Mouse (Mus musculus) limb, embryonic 14.5 days (tissue): ENCODE measurements at regions not wholly inside any gene's neighbourhood (a gene's known extent, or its start where the extent isn't known, plus 50 kb on each side); places are given as distances from the start of the nearest gene placed in this dataset.

Experiments
- ATAC-seq: fragments of 200-750 bp; cut with Nextera tagmentation; 2 replicates; pipeline ENCODE4 v1.8.0; 2017; ENCODE audit warnings: low read depth, moderate number of reproducible peaks, moderate TSS enrichment; ENCODE audit not compliant: low FRiP score
- DNase-seq: peaks from one replicate; pipeline ENCODE4 v3.0.0-alpha.2; 2015; ENCODE audit warnings: low spot score
- H3K27ac ChIP-seq: fragments of 300-500 bp; sonication (generic); replicated peaks from 2 replicates; pipeline ENCODE4 v1.5.1; 2014; ENCODE audit warnings: low read depth, mild to moderate bottlenecking, low read length, moderate library complexity, mixed read lengths
- H3K27me3 ChIP-seq: fragments of 300-500 bp; sonication (generic); 2 replicates; pipeline ENCODE4 v1.6.1; 2014; ENCODE audit warnings: low read length, mixed read lengths; ENCODE audit not compliant: control insufficient read depth, insufficient read depth
- H3K36me3 ChIP-seq: fragments of 300-500 bp; sonication (generic); 2 replicates; pipeline ENCODE4 v1.6.1; 2014; ENCODE audit warnings: mild to moderate bottlenecking, low read length, moderate library complexity, mixed read lengths; ENCODE audit not compliant: control insufficient read depth, insufficient read depth
- H3K4me1 ChIP-seq: fragments of 300-500 bp; sonication (generic); 2 replicates; pipeline ENCODE4 v1.6.1; 2014; ENCODE audit warnings: antibody characterized with exemption, low read length, mixed read lengths; ENCODE audit not compliant: control insufficient read depth, insufficient read depth
- H3K4me2 ChIP-seq: fragments of 300-500 bp; sonication (generic); replicated peaks from 2 replicates; pipeline ENCODE4 v1.6.1; 2014; ENCODE audit warnings: low read depth, mild to moderate bottlenecking, low read length, moderate library complexity; ENCODE audit not compliant: severe bottlenecking
- H3K4me3 ChIP-seq: fragments of 300-500 bp; sonication (generic); replicated peaks from 2 replicates; pipeline ENCODE4 v1.5.1; 2014; ENCODE audit warnings: low read length
- H3K9ac ChIP-seq: fragments of 300-500 bp; sonication (generic); 2 replicates; pipeline ENCODE4 v1.6.1; 2014; ENCODE audit warnings: mild to moderate bottlenecking, low read depth, low read length, moderate library complexity; ENCODE audit not compliant: severe bottlenecking
- H3K9me3 ChIP-seq: fragments of 300-500 bp; sonication (generic); 2 replicates; pipeline ENCODE4 v1.6.1; 2016; ENCODE audit warnings: low read length; ENCODE audit not compliant: control insufficient read depth
- POLR2A ChIP-seq: fragments of 200-500 bp; IDR thresholded peaks from 2 replicates; pipeline ENCODE4 v1.8.0; 2012; ENCODE audit warnings: inconsistent platforms, mild to moderate bottlenecking, moderate library complexity, borderline replicate concordance; ENCODE audit not compliant: insufficient read depth, insufficient read length; ENCODE audit errors: extremely low read depth
- WGBS: fragments of 180-500 bp; shearing (Covaris S2); extraction: QIAGEN DNeasy Blood & Tissue Kit; methylation state at CpG from one replicate; pipeline ENCODE4 v1.1.7; 2014; 5-methylcytosine and 5-hydroxymethylcytosine counted together

GRCm38 (mm10) chr3:21294776-21295175, 781.7 kb upstream of the Tbl1xr1 start:
- no peak overlapping the region for H3K4me3 ChIP-seq
- H3K9ac ChIP-seq = no peak overlapping the region
- ATAC-seq (no peak), DNase-seq (no peak)
- no peaks in the 10 kb centered on the region for H3K4me1 ChIP-seq
- H3K36me3 ChIP-seq = no peaks in the 10 kb centered on the region
- no peak overlapping the region for H3K4me2 ChIP-seq
- H3K27ac ChIP-seq = no peak overlapping the region
- WGBS = 88% methylated on average over 3 of the region's 3 CpGs
- no peaks in the 10 kb centered on the region for H3K27me3 ChIP-seq
- H3K9me3 ChIP-seq = no peaks in the 10 kb centered on the region
- no peak for TF ChIP-seq POLR2A

DNA sequence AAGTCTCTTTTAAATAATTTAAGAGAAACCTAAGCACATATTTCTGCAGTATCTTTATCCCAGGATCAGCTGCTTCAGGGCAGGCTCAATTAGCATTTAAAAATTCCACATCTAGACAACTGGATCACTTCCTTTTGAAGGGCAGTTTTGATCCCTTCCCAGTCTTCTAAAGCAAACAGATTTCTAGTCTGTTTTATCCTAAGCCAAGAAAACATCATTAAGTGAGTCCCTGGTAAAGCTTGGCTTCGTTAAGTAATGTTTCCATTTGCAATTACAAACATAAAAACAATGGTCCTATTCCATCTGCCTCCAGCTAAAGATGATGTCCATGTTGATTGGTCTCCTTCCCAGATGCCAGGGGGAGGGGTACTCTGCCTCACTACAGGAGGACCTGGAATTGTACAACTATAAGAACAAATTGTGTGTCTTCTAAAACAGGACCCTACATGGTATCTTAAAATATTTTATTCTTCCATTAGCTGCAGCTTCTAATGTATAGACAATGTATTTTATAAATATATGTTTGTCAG, 779.8 kb upstream of the Tbl1xr1 start:
- TF ChIP-seq POLR2A = no peak
- peak; percentile 21 for DNase-seq
- H3K4me3 ChIP-seq = no peak overlapping the region
- no peak for ATAC-seq
- WGBS = 16% methylated on average over 1 of the region's 1 CpGs
- H3K36me3 ChIP-seq = no peaks in the 10 kb centered on the region
- H3K27me3 ChIP-seq = no peaks in the 10 kb centered on the region
- H3K4me2 ChIP-seq = no peak overlapping the region
- no peak overlapping the region for H3K9ac ChIP-seq
- H3K9me3 ChIP-seq = no peaks in the 10 kb centered on the region
- H3K4me1 ChIP-seq = no peaks in the 10 kb centered on the region
- H3K27ac ChIP-seq = no peak overlapping the region

- no peak for TF ChIP-seq POLR2A
- Histone ChIP-seq H3K27ac (no peak overlapping the region), H3K4me2 (no peak overlapping the region), H3K4me3 (no peak overlapping the region), H3K4me1 (no peaks in the 10 kb centered on the region), H3K9ac (no peak overlapping the region), H3K9me3 (no peaks in the 10 kb centered on the region), H3K36me3 (no peaks in the 10 kb centered on the region), H3K27me3 (no peaks in the 10 kb centered on the region)
- DNase-seq (no peak), ATAC-seq (no peak)
- 59% methylated on average over 4 of the region's 4 CpGs for WGBS
Measured at GRCm38 (mm10) chr3:21325329-21325896, 751.0 kb upstream of the Tbl1xr1 start.

GRCm38 (mm10) chr3:21341916-21342315, 734.5 kb upstream of the Tbl1xr1 start:
- Histone ChIP-seq H3K27me3 (no peaks in the 10 kb centered on the region), H3K4me1 (no peaks in the 10 kb centered on the region), H3K4me3 (no peak overlapping the region), H3K36me3 (no peaks in the 10 kb centered on the region), H3K4me2 (no peak overlapping the region), H3K9me3 (no peaks in the 10 kb centered on the region), H3K9ac (no peak overlapping the region), H3K27ac (no peak overlapping the region)
- TF ChIP-seq POLR2A = no peak
- DNase-seq (no peak), ATAC-seq (no peak)

- H3K36me3 ChIP-seq = no peaks in the 10 kb centered on the region
- H3K4me1 ChIP-seq = no peaks in the 10 kb centered on the region
- H3K27me3 ChIP-seq = no peaks in the 10 kb centered on the region
- H3K9me3 ChIP-seq = no peaks in the 10 kb centered on the region
- DNase-seq (no peak), ATAC-seq (no peak)
- H3K4me3 ChIP-seq = no peak overlapping the region
- no peak overlapping the region for H3K27ac ChIP-seq
- H3K4me2 ChIP-seq = no peak overlapping the region
- H3K9ac ChIP-seq = no peak overlapping the region
- TF ChIP-seq POLR2A = no peak
- 68% methylated on average over 1 of the region's 1 CpGs for WGBS
Measured at GRCm38 (mm10) chr3:21343095-21343494, 733.4 kb upstream of the Tbl1xr1 start.
